Mouse (Mus musculus) Patski (cell line): ENCODE data around the gene Pigp. TPM values are rescaled to one million over a fixed set of nuclear protein-coding genes. Genes with fewer than 3 reads are reported as not detected.
A peak's percentile ranks its signal among the peaks of the same experiment; 100 is the strongest.

Experiments used
- ATAC-seq: fragments of 100-300 bp; one replicate; pipeline ENCODE4 v1.8.0; 2021
- CTCF ChIA-PET: fragments of 350-600 bp; sonication (Branson Sonifier 250); formaldehyde crosslinking; loops from one replicate; lab custom pipeline; 2022; ENCODE audit warnings: inconsistent platforms; lab: Charles Lee
- POLR2A ChIA-PET: fragments of 350-600 bp; sonication (Branson Sonifier 250); formaldehyde crosslinking; loops from one replicate; lab custom pipeline; 2022; ENCODE audit warnings: antibody characterized with exemption, inconsistent platforms; lab: Charles Lee
- DNase-seq: peaks from one replicate; pipeline ENCODE4 v3.0.0-alpha.2; 2011; ENCODE audit warnings: low read depth, low spot score
- H3K27me3 ChIP-seq: fragments of 371-371 bp; one replicate; pipeline ENCODE4 v1.5.1; 2021
- CTCF ChIP-seq: fragments of 100-300 bp; IDR thresholded peaks from one replicate; pipeline ENCODE4 v1.5.1; 2021
- in situ Hi-C: fragments of 300-500 bp; cut with MboI; formaldehyde crosslinking; loops from 3 replicates; pipeline ENCODE4 v1.11.1; 2018; ENCODE audit warnings: low pct_unique_long_range_greater_than_20kb, mixed read lengths
- polyA plus RNA-seq: library from polyadenylated mRNA; unstranded; gene quantifications from one replicate; pipeline ENCODE4 v1.2.3, GENCODE M21; 2021

Gene Pigp
- polyA plus RNA-seq, 1 experiment from 2014 or later: 88.2 TPM

DNA sequence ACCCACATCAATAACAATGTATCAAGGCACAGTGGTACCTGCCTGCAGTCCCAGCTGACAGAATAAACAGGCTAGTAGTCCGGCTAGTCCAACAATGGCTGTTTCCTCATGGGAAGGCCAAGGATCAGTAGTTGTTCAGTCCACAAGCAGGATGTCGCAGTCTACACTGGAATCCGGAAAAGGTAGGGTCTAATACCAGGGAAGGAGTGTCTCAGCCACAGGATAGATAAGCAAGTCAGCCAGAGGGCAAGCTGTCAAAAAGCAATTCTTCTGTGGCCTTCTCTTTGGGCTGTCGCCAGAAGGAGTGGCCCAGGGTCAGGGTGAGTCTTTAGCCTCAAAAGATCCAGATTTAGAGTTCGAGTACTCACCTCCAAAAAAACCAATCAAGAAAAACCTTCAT is 53.9 kb downstream of the Pigp start:
- ChIA-PET CTCF (interaction anchor here (1.4 kb wide), 1 partner anchor 28 kb away, joined by 3 read pairs; no protein-coding TSS in a partner anchor), POLR2A (interaction anchor here (1.1 kb wide), 1 partner anchor 29 kb away, joined by 3 read pairs; no protein-coding TSS in a partner anchor)
- no peak for TF ChIP-seq CTCF
- ATAC-seq (no peak), DNase-seq (no peak)
- in situ Hi-C loops: no loop called here
- H3K27me3 ChIP-seq: no peaks in the 10 kb centered on the region

- no peak for DNase-seq
- ATAC-seq: no peak
- in situ Hi-C loops: no loop called here
- TF ChIP-seq CTCF: no peak
- H3K27me3 ChIP-seq: no peaks in the 10 kb centered on the region
- ChIA-PET POLR2A (no interaction called here), CTCF (interaction anchor here (2.0 to 2.2 kb wide), 2 partner anchors 34 to 47 kb away, joined by 5 to 7 read pairs; no protein-coding TSS in a partner anchor)
These were observed 56.4 kb downstream of the Pigp start for GRCm38 (mm10) chr16:94315215-94315614.

- ChIA-PET CTCF (interaction anchor here (1.0 to 2.2 kb wide), 6 partner anchors 19 to 400 kb away, joined by 3 to 7 read pairs (median 5); no protein-coding TSS in a partner anchor), POLR2A (interaction anchor here (1.8 kb wide), 1 partner anchor 55 kb away, joined by 8 read pairs; the partner anchor contains the start of gene Ttc3)
- no peak for TF ChIP-seq CTCF
- ATAC-seq (no peak), DNase-seq (no peak)
- in situ Hi-C loops: no loop called here
- H3K27me3 ChIP-seq: no peaks in the 10 kb centered on the region
These were observed 57.0 kb downstream of the Pigp start for GRCm38 (mm10) chr16:94314626-94315025.

DNA sequence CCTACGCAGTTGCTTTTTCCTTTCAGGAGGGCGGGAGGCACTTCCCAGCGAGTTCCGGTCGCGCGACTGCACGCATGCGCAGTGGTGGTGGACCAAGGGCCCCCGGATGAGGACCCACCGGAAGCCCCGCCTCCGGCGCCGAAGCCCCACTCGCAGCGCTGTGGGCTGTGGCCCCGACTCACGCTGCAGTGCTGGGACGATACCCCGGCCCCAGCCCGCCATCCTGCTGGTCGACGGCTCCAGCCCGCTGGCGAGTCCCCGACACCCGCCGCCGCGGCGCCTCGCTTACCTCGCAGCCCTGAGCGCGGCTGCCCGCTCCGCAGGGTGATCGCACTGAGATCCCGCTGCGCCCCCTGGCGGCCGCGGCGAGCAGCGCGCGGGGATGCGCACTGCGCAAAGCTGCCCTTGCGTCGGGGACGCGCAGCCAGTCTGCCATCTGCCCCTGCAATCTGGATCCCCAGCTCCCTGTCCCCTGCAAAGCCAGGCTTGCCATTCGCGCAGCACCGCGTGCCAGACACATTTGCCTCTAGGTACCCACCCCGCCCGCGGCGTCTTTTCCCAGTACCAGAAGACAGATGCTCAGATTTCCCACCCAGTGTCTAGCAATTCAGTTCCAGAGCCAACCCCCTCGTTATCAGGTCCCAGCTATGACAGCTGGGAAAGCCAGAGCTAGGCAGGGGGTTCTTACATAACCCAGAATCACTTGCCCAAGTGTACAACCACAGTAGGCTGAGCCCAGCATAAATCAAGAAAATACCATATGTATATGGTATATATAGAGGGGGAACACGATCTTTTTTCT is 58.2 kb downstream of the Pigp start, which contains the start of gene Hlcs:
TSS of gene Hlcs (minus strand) at position 343 of the 802 bp plus-strand sequence.
- ChIA-PET POLR2A (interaction anchor here (0.8 to 1.8 kb wide), 2 partner anchors 56 to 58 kb away, joined by 3 to 8 read pairs; partner anchors contain the start of genes Pigp and Ttc3), CTCF (interaction anchor here (0.8 to 2.2 kb wide), 15 partner anchors 11 to 399 kb away, joined by 3 to 7 read pairs (median 3); no protein-coding TSS in a partner anchor)
- DNase-seq: peak; percentile 35
- in situ Hi-C loops: no loop called here
- ATAC-seq: peak; percentile 72
- TF ChIP-seq CTCF: peak; percentile 100
- H3K27me3 ChIP-seq: no peaks in the 10 kb centered on the region

- TF ChIP-seq CTCF: peak; percentile 28
- peak; percentile 86 for DNase-seq
- no peaks in the 10 kb centered on the region for H3K27me3 ChIP-seq
These were observed 58.9 kb downstream of the Pigp start for GRCm38 (mm10) chr16:94312663-94313228.

DNA sequence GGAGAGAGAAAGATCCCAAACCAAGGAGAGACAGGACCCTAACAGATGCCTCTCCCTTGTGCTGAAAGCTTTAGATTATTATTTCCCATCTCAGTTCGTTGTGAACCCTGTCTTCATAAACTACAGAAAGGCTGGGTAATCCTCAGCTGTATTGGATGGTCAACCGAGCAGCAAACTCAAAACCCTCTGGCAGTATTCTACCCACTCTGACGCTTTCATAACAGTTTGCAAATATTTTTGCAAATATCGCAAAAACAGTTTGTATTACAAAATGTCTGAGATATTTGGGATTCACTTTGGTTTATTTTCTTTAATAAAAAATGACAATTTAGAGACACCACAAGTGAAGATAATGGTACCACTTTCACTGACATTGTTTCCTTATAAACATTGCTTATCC is 59.7 kb downstream of the Pigp start:
- H3K27me3 ChIP-seq: no peaks in the 10 kb centered on the region
- TF ChIP-seq CTCF: no peak
- in situ Hi-C loops: no loop called here
- ChIA-PET CTCF (no interaction called here), POLR2A (interaction anchor here (0.7 to 1.7 kb wide), 3 partner anchors 22 to 94 kb away, joined by 4 to 9 read pairs (median 5); no protein-coding TSS in a partner anchor)
- DNase-seq (no peak), ATAC-seq (no peak)

More at GRCm38 (mm10) chr16:94312663-94313228, 58.9 kb downstream of the Pigp start:
- CTCF ChIA-PET: interaction anchor here (0.9 to 1.2 kb wide), 5 partner anchors 11 to 142 kb away, joined by 3 read pairs; no protein-coding TSS in a partner anchor
- peak; percentile 79 for ATAC-seq
- POLR2A ChIA-PET: interaction anchor here (1.7 kb wide), 1 partner anchor 23 kb away, joined by 5 read pairs; no protein-coding TSS in a partner anchor
- in situ Hi-C loops: no loop called here

DNA sequence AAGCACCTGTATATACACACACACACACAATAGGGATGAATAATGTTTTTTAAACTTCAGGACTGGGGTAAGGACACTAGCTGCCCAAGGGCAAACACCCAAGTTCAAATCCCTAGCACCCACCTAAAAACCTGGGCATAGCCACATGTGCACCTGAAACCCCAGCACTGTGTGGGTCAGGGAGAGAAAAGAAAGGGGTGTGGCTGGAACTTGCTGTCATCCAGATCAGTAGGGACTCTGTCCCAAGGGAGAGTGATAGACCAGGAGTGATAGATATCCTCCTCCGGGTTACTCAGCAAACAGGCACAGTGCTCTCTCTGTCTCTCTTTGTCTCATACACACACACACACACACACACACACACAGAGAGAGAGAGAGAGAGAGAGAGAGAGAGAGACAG is 60.2 kb downstream of the Pigp start:
- H3K27me3 ChIP-seq: no peaks in the 10 kb centered on the region
- DNase-seq (no peak), ATAC-seq (no peak)
- TF ChIP-seq CTCF: no peak
- in situ Hi-C loops: no loop called here
- CTCF ChIA-PET: no interaction called here
- POLR2A ChIA-PET: interaction anchor here (0.7 to 1.7 kb wide), 3 partner anchors 22 to 94 kb away, joined by 4 to 9 read pairs (median 5); no protein-coding TSS in a partner anchor

GRCm38 (mm10) chr16:94309025-94309424 is 62.6 kb downstream of the Pigp start:
- ChIA-PET CTCF (interaction anchor here (1.2 kb wide), 1 partner anchor 91 kb away, joined by 3 read pairs; no protein-coding TSS in a partner anchor), POLR2A (no interaction called here)
- H3K27me3 ChIP-seq: no peaks in the 10 kb centered on the region
- no peak for DNase-seq
- no peak for ATAC-seq
- TF ChIP-seq CTCF: no peak
- in situ Hi-C loops: no loop called here

Other genes with a start within 250 kb of the Pigp start
- 15.3 TPM for gene Hlcs, start 58.3 kb downstream of the Pigp start, polyA plus RNA-seq
- not detected for gene Ripply3, start 43.4 kb downstream of the Pigp start, polyA plus RNA-seq
- gene Ttc3, start 1.2 kb downstream of the Pigp start, polyA plus RNA-seq: 119 TPM
- 61.3 TPM for gene Vps26c, start 155.0 kb upstream of the Pigp start, polyA plus RNA-seq
- 27.3 TPM for gene Dyrk1a, start 198.2 kb upstream of the Pigp start, polyA plus RNA-seq